Mouse (Mus musculus): ENCODE data around the gene Maob. TPM values are rescaled to one million over a fixed set of nuclear protein-coding genes. Genes with fewer than 3 reads are reported as not detected.

The Maob gene
- polyA plus RNA-seq (2012; rRNA removed), result 1.7 and 2.2 TPM in 2 replicates

GRCm38 (mm10) chrX:16817261-16817769 is at the start of gene Maob:
Maob (minus strand) TSS chrX:16817366.
- TF ChIP-seq POLR2A (IDR thresholded peaks at IDR 0.05; ENCODE audit: borderline replicate concordance, extremely low read depth, insufficient read depth, insufficient read length, poor library complexity, severe bottlenecking) (no peak), CTCF (IDR thresholded peaks at IDR 0.05; ENCODE audit: borderline replicate concordance, extremely low read depth, insufficient read depth, insufficient read length) (no peak)
- DNase-seq (ENCODE audit: low read depth), result peak; percentile 25

GRCm38 (mm10) chrX:16860244-16860643 is 43.1 kb upstream of the Maob start:
- TF ChIP-seq CTCF (IDR thresholded peaks at IDR 0.05; ENCODE audit: borderline replicate concordance, extremely low read depth, insufficient read depth, insufficient read length) (peak; percentile 10; the same call in 1 of the 2 replicates), POLR2A (IDR thresholded peaks at IDR 0.05; ENCODE audit: borderline replicate concordance, extremely low read depth, insufficient read depth, insufficient read length, poor library complexity, severe bottlenecking) (no peak)

GRCm38 (mm10) chrX:16846034-16846433 is 28.9 kb upstream of the Maob start:
- TF ChIP-seq POLR2A (IDR thresholded peaks at IDR 0.05; ENCODE audit: borderline replicate concordance, extremely low read depth, insufficient read depth, insufficient read length, poor library complexity, severe bottlenecking), result no peak
- no peak for DNase-seq (ENCODE audit: low read depth)

More at GRCm38 (mm10) chrX:16860244-16860643, 43.1 kb upstream of the Maob start:
- peak; percentile 31 for DNase-seq (ENCODE audit: low read depth)

GRCm38 (mm10) chrX:16841443-16841842 is 24.3 kb upstream of the Maob start:
- TF ChIP-seq CTCF (IDR thresholded peaks at IDR 0.05; ENCODE audit: borderline replicate concordance, extremely low read depth, insufficient read depth, insufficient read length), result no peak
- no peak for TF ChIP-seq POLR2A (IDR thresholded peaks at IDR 0.05; ENCODE audit: borderline replicate concordance, extremely low read depth, insufficient read depth, insufficient read length, poor library complexity, severe bottlenecking)
- DNase-seq (ENCODE audit: low read depth), result no peak

- no peak for DNase-seq (ENCODE audit: low read depth)
- TF ChIP-seq POLR2A (IDR thresholded peaks at IDR 0.05; ENCODE audit: borderline replicate concordance, extremely low read depth, insufficient read depth, insufficient read length, poor library complexity, severe bottlenecking) (no peak), CTCF (IDR thresholded peaks at IDR 0.05; ENCODE audit: borderline replicate concordance, extremely low read depth, insufficient read depth, insufficient read length) (no peak)
These were observed 20.1 kb upstream of the Maob start for GRCm38 (mm10) chrX:16837293-16837692.

- TF ChIP-seq CTCF (IDR thresholded peaks at IDR 0.05; ENCODE audit: borderline replicate concordance, extremely low read depth, insufficient read depth, insufficient read length) (no peak), POLR2A (IDR thresholded peaks at IDR 0.05; ENCODE audit: borderline replicate concordance, extremely low read depth, insufficient read depth, insufficient read length, poor library complexity, severe bottlenecking) (no peak)
- DNase-seq (ENCODE audit: low read depth), result no peak
These were observed 19.4 kb upstream of the Maob start for GRCm38 (mm10) chrX:16836488-16837082.

GRCm38 (mm10) chrX:16826028-16826427 is 8.9 kb upstream of the Maob start:
- no peak for DNase-seq (ENCODE audit: low read depth)
- no peak for TF ChIP-seq CTCF (IDR thresholded peaks at IDR 0.05; ENCODE audit: borderline replicate concordance, extremely low read depth, insufficient read depth, insufficient read length)
- no peak for TF ChIP-seq POLR2A (IDR thresholded peaks at IDR 0.05; ENCODE audit: borderline replicate concordance, extremely low read depth, insufficient read depth, insufficient read length, poor library complexity, severe bottlenecking)

- TF ChIP-seq CTCF (IDR thresholded peaks at IDR 0.05; ENCODE audit: borderline replicate concordance, extremely low read depth, insufficient read depth, insufficient read length), result no peak
- no peak for DNase-seq (ENCODE audit: low read depth)
These were observed 1.2 kb downstream of the Maob start for GRCm38 (mm10) chrX:16815965-16816364.

GRCm38 (mm10) chrX:16812080-16812479 is 5.1 kb downstream of the Maob start:
- TF ChIP-seq POLR2A (IDR thresholded peaks at IDR 0.05; ENCODE audit: borderline replicate concordance, extremely low read depth, insufficient read depth, insufficient read length, poor library complexity, severe bottlenecking), result no peak
- no peak for TF ChIP-seq CTCF (IDR thresholded peaks at IDR 0.05; ENCODE audit: borderline replicate concordance, extremely low read depth, insufficient read depth, insufficient read length)
- no peak for DNase-seq (ENCODE audit: low read depth)

- TF ChIP-seq CTCF (IDR thresholded peaks at IDR 0.05; ENCODE audit: borderline replicate concordance, extremely low read depth, insufficient read depth, insufficient read length), result no peak
- no peak for TF ChIP-seq POLR2A (IDR thresholded peaks at IDR 0.05; ENCODE audit: borderline replicate concordance, extremely low read depth, insufficient read depth, insufficient read length, poor library complexity, severe bottlenecking)
- no peak for DNase-seq (ENCODE audit: low read depth)
These were observed 49.7 kb downstream of the Maob start for GRCm38 (mm10) chrX:16767453-16767852.

- peak; percentile 35 for DNase-seq (ENCODE audit: low read depth)
- no peak for TF ChIP-seq POLR2A (IDR thresholded peaks at IDR 0.05; ENCODE audit: borderline replicate concordance, extremely low read depth, insufficient read depth, insufficient read length, poor library complexity, severe bottlenecking)
- peak; percentile 43; the same call in 1 of the 2 replicates for TF ChIP-seq CTCF (IDR thresholded peaks at IDR 0.05; ENCODE audit: borderline replicate concordance, extremely low read depth, insufficient read depth, insufficient read length)
These were observed 51.0 kb downstream of the Maob start for GRCm38 (mm10) chrX:16766156-16766555.

- TF ChIP-seq POLR2A (IDR thresholded peaks at IDR 0.05; ENCODE audit: borderline replicate concordance, extremely low read depth, insufficient read depth, insufficient read length, poor library complexity, severe bottlenecking) (no peak), CTCF (IDR thresholded peaks at IDR 0.05; ENCODE audit: borderline replicate concordance, extremely low read depth, insufficient read depth, insufficient read length) (no peak)
- DNase-seq (ENCODE audit: low read depth), result no peak
These were observed 55.7 kb downstream of the Maob start for GRCm38 (mm10) chrX:16761430-16761829.
